Mouse (Mus musculus) bone marrow, adult 2 months (tissue): Measurements from ENCODE around the gene Tmem50b. TPM values are rescaled to one million over a fixed set of nuclear protein-coding genes. Genes with fewer than 3 reads are reported as not detected.

Experiments used
- H3K27ac ChIP-seq: fragments of 200-500 bp; 2 replicates; pipeline ENCODE4 v1.5.1; 2012; ENCODE audit warnings: low read depth, mild to moderate bottlenecking, control low read depth, inconsistent platforms, low read length; ENCODE audit not compliant: control insufficient read depth, poor library complexity, insufficient read depth
- H3K4me1 ChIP-seq: fragments of 200-500 bp; 2 replicates; pipeline ENCODE4 v1.6.1; 2011; ENCODE audit warnings: low read length; ENCODE audit not compliant: control insufficient read depth, insufficient read depth
- H3K4me3 ChIP-seq: fragments of 200-500 bp; replicated peaks from 2 replicates; pipeline ENCODE3; 2011; ENCODE audit warnings: mild to moderate bottlenecking, low read depth, low read length, control low read depth; ENCODE audit not compliant: control insufficient read depth
- CTCF ChIP-seq: fragments of 200-500 bp; IDR thresholded peaks from 2 replicates; pipeline ENCODE4 v1.5.1; 2011; ENCODE audit warnings: low read length, control low read depth; ENCODE audit not compliant: control insufficient read depth, insufficient read depth
- POLR2A ChIP-seq: fragments of 200-500 bp; IDR thresholded peaks from 2 replicates; pipeline ENCODE4 v1.6.1; 2011; ENCODE audit warnings: low read depth, mild to moderate bottlenecking, control low read depth, low read length, borderline replicate concordance; ENCODE audit not compliant: control insufficient read depth
- WGBS: fragments of 180-500 bp; shearing (Covaris S2); methylation state at CpG from one replicate; pipeline ENCODE4 v1.1.7; 2018; 5-methylcytosine and 5-hydroxymethylcytosine counted together
- polyA plus RNA-seq: library from polyadenylated mRNA; stranded (reverse); fragments of >200 nt; gene quantifications from 2 replicates; pipeline ENCODE4 v1.2.4, GENCODE M21; 2011; ENCODE audit warnings: low replicate concordance; ENCODE audit not compliant: missing spikeins, insufficient read depth, insufficient read length

The Tmem50b gene
- polyA plus RNA-seq, 1 experiment: 17.5 TPM

- no peak for TF ChIP-seq POLR2A
- TF ChIP-seq CTCF: no peak
These were observed 42.5 kb downstream of the Tmem50b start for GRCm38 (mm10) chr16:91555017-91555605.

DNA sequence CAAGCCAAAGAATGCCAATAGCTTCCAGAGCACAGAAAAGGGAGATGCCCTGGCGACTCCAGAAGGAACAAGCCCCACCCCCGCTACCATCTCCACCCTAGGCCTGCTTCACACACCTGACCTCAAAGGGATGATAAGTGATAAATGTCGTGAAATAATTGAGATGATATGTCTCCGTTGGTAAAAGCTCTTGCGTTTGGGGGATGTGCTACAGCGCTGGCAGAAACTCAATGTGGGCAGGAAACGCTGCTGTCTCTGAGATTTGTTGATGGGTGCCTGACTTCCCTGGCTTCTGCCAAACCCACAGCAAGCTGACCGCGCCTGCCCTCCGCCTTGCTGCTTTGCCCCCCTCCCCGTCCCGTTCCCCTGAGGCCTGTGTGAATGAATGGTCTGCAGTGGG, 44.0 kb downstream of the Tmem50b start:
- WGBS: 13% methylated on average over 12 of the region's 12 CpGs
- H3K4me3 ChIP-seq: no peak overlapping the region
- no peak overlapping the region for H3K27ac ChIP-seq
- H3K4me1 ChIP-seq: peaks cover 3% of the 10 kb centered on the region; the same call in 1 of the 2 replicates
- no peak for TF ChIP-seq POLR2A

More at GRCm38 (mm10) chr16:91555017-91555605, 42.5 kb downstream of the Tmem50b start:
- Histone ChIP-seq H3K4me3 (no peak overlapping the region), H3K4me1 (peaks cover 1% of the 10 kb centered on the region; the same call in 1 of the 2 replicates), H3K27ac (no peak overlapping the region)
- WGBS: 89% methylated on average over 8 of the region's 8 CpGs

- TF ChIP-seq CTCF (no peak), POLR2A (no peak)
- H3K4me1 ChIP-seq: peaks cover 3% of the 10 kb centered on the region; the same call in 1 of the 2 replicates
These were observed 45.5 kb downstream of the Tmem50b start for GRCm38 (mm10) chr16:91552072-91552471.

GRCm38 (mm10) chr16:91551081-91551524, 46.5 kb downstream of the Tmem50b start:
- Histone ChIP-seq H3K4me1 (peaks cover 6% of the 10 kb centered on the region; the same call in 1 of the 2 replicates), H3K4me3 (no peak overlapping the region), H3K27ac (no peak overlapping the region)
- WGBS: 52% methylated on average over 10 of the region's 10 CpGs
- TF ChIP-seq POLR2A (no peak), CTCF (no peak)

More at GRCm38 (mm10) chr16:91552072-91552471, 45.5 kb downstream of the Tmem50b start:
- WGBS: 85% methylated on average over 9 of the region's 9 CpGs
- H3K4me3 ChIP-seq: no peak overlapping the region
- H3K27ac ChIP-seq: no peak overlapping the region

DNA sequence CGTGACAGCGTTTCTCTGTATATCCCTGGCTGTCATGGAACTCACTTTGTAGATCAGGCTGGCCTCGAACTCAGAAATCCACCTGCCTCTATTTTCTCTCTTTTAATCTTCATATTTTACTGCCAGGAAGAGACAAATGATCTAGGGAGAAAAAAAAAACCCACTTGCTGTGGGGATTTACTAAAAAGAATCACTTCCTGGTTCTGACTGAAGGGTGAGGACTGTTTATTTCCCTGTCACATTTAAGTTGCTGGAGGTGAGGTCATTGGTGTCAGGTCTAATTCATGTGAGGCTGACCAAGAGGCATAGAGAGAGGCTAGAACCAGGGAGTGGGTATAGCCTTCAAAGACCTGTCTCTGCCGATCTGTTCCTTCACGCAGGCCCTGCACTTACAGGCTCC, 48.0 kb downstream of the Tmem50b start:
- WGBS: 66% methylated on average over 5 of the region's 5 CpGs
- TF ChIP-seq POLR2A (no peak), CTCF (no peak)
- peaks cover 10% of the 10 kb centered on the region; the same call in 1 of the 2 replicates for H3K4me1 ChIP-seq
- no peak overlapping the region for H3K27ac ChIP-seq
- H3K4me3 ChIP-seq: no peak overlapping the region

DNA sequence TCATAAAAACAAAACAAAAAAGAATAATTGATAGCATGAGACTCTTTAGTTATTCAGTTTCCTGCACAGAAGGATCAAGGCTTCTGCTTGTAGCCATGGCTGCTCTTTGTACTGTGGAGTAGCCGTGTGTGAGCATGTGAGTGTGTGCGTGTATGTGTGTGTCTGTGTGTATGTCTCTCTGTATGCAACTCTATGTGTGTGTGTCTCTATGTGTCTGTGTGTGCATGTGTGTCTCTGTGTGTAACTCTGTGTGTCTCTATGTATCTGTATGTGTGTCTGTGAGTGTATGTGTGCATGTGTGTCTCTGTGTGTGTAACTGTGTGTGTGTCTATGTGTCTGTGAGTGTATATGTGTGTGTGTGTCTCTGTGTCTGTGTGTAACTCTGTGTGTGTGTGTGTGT, 48.6 kb downstream of the Tmem50b start:
- WGBS: 59% methylated on average over 2 of the region's 2 CpGs
- Histone ChIP-seq H3K4me3 (peak overlapping the region; percentile 61), H3K4me1 (peaks cover 10% of the 10 kb centered on the region; the same call in 1 of the 2 replicates), H3K27ac (no peak overlapping the region; the same call in 1 of the 2 replicates)
- TF ChIP-seq CTCF (no peak), POLR2A (no peak)

DNA sequence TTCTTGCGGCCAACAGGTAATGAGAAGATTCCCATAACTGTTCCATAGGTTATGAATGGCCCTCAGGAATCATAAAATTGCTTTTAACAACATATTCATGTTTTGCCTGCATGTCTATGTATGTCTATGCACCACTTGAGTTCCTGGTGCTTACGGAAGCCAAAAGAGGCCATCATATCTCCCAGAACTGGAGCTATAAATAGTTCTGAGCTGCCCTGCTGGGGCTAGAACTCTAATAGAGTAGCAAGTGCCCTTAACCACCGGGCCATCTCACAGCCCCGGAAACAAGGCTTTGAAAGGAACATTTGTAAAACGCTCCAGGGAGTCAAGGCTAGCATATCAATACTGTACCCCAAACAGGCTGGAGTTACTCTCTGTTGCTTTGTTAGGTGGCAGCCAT, 49.0 kb downstream of the Tmem50b start:
- WGBS: 22% methylated on average over 5 of the region's 5 CpGs
- peak overlapping the region; percentile 61 for H3K4me3 ChIP-seq
- H3K27ac ChIP-seq: peak overlapping the region; percentile 15; the same call in 1 of the 2 replicates
- TF ChIP-seq CTCF: no peak
- no peak for TF ChIP-seq POLR2A
- peaks cover 10% of the 10 kb centered on the region; the same call in 1 of the 2 replicates for H3K4me1 ChIP-seq

- Histone ChIP-seq H3K27ac (peak overlapping the region; percentile 97), H3K4me3 (peak overlapping the region; percentile 89), H3K4me1 (peaks cover 10% of the 10 kb centered on the region; the same call in 1 of the 2 replicates)
- WGBS: 12% methylated on average over 5 of the region's 5 CpGs
- TF ChIP-seq CTCF (no peak), POLR2A (no peak)
These were observed 49.6 kb downstream of the Tmem50b start for GRCm38 (mm10) chr16:91547974-91548373.
